Mouse (Mus musculus) central nervous system, embryonic 18 days (tissue): ENCODE data around the gene Kcnj14. TPM values are rescaled to one million over a fixed set of nuclear protein-coding genes. Genes with fewer than 3 reads are reported as not detected.

Experiments used
- polyA plus RNA-seq: library from polyadenylated mRNA; depleted of rRNA; stranded (reverse); fragments of >200 nt; gene quantifications from 2 replicates; pipeline ENCODE4 v1.2.3, GENCODE M21; 2012; rRNA removed

The Kcnj14 gene
- 2.0 and 2.3 TPM in 2 replicates for polyA plus RNA-seq

DNA sequence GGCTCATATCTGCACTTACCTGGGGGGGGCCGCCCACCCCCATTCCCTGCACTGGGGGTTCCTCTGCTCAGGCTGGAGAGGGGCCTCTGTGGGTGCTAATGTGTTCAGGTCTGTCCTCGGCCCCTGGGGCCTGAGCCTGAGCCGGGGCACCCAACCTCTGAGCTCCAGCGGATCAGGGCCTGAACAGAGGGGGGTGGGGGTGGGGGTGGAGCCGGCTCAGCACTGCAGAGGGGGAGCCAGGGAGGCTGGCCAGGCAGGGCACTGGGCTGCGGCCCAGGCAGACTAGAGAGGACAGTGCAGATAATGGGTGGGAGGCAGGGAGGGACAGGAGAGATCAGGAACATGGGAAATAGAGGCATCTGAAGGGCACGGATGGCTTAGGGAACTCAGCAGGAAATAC, at the start of gene Kcnj14:
TSS of gene Kcnj14 (minus strand) at position 185 of the 400 bp plus-strand sequence.

DNA sequence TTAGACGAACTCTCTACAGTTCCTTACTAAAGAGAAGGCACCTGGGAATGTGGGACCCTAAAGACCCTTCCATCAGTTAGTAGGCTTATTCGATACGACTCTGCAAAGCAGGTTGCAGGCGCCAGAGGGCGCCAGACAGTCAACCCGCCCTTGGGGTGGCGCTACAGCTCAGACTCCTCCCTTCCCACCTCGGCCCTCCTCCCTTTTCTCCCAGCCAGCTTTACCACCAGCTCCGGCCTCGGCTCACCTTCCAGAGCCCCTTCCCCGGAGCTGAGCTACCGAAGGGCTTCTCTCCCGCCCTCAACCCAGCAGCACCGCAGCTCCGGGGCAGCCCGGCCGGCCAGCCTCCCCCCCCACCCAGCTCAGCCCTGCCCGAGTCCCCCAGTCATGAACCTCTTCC, 48.0 kb upstream of the Kcnj14 start, which contains the start of gene Kdelr1:
TSS of gene Kdelr1 (plus strand) at position 149 of the 400 bp plus-strand sequence.

DNA sequence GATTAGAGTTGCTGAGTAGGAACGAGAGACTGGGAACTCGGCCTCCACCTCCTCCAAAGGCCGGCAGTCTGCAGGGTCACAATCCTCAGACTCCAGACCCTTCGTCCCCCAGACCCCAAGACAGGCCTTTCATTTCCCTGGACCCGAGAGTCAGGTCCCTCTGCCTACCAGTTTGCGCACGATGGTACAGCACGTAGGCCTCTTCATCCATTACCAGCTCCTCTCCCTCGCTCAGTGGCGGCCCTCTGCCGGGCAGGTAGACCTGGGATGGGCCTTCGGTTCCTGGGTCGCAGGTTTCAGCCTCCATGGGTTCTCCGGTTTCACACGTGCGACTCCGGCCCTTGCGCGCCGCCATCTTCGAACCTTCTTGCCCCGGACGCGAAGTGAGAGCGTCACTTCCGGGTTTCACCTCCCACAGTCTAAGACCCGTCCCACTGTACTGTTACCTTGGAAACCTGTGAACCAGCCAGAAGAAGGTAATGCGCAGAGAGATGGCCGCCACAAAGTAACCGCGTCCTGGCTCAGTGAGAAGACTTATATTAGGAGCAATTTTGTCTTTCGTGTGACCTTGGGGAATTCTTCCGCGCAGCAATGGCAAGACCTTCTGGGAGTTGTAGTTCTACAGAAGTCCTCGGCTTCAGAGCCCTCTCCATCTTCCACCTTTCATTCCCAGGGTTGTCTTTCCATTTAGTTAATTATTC, 6.0 kb upstream of the Kcnj14 start, which contains the start of gene Grwd1:
TSS of gene Grwd1 (minus strand) at position 518 of the 701 bp plus-strand sequence.

DNA sequence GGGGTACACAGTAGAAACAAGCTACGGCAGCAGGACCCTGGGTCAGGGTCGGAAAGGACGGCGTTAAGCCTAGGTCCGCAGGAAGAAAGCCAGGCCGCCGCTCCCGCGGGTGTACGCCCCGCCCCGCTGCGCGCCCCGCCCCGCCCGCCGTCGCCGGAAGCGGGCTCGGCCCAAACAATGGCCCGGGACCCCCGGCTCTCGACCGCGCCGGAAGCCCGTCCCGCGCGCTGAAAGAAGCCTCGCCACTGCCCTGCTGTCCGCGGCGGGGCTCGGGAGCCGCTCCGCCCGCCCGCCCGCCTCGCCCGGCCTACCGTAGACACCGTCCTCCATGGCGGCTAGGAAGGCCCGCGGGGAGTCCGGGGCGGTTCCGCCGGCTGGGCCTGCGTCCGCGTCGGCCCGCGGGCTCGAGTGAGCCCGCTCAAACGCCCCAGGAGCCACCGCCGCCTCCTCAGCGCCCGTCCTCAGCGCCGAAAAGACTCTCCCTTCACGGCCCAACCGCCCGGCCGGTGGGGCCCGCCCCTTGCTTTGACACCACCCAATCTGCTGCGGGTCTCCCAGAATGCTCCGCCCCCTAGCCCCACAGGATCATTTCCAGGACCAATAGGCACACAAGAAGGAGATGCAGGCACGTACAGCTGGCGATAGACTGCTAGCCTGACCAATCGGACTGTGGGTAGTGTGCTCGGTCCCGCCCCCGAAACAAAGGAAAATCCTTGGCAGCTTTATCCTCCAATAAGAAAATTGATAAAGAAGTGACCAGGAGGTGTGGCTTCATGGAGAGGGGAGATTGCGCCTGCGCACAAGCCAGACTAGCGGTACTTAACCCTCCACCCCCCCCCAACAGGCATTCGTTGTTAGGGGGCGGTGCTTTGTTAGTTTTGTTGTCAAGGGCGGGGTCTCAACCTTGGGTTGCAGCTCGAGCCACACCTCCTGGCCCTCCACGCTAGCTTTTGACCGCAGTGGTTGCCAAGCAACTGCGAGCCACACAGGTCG, 10.5 kb downstream of the Kcnj14 start, which contains the start of gene Cyth2:
TSS of gene Cyth2 (minus strand) at position 795 of the 993 bp plus-strand sequence.

DNA sequence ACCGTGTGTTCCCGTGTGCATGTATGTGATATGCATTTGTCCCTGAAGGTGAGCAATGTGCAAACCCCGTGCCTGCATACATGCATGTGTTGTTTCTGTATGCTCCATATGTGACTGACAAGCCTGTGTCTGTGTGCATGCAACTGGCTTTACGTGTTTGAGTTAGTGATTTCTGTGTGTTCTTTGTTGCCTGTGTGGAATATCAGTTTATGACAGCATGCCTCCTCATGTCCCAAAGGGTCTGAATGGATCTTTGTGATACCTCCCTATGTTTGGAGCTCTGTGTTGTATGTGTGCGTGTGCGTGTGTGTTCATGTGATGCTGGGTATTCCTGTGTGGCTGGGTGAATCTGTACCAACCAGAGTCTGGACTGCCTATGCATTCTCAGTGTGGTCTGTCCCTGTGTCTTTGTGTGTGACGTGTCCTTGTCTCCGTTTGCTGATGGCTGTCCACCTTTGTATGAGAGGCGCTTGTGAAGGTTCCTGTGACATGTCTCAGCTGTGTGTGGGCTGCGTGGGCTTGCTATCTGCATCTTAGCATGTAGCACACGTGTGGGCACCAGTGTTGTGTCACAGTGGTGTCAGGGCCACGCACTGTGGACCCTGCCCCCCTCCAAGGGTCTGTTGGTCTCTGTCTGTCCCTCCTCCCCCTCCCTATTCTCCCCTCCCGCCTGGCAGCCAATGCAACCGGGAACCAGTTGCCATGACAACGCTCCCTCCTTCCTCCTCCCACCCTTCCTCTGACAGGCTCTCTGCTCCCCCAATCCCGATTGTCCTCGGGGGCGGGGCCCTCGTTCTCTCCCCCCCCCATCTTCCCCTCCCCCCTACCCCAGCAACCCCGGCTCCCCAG, 39.8 kb downstream of the Kcnj14 start, which contains the start of gene Sult2b1:
TSS of gene Sult2b1 (minus strand) at position 146 of the 849 bp plus-strand sequence.

DNA sequence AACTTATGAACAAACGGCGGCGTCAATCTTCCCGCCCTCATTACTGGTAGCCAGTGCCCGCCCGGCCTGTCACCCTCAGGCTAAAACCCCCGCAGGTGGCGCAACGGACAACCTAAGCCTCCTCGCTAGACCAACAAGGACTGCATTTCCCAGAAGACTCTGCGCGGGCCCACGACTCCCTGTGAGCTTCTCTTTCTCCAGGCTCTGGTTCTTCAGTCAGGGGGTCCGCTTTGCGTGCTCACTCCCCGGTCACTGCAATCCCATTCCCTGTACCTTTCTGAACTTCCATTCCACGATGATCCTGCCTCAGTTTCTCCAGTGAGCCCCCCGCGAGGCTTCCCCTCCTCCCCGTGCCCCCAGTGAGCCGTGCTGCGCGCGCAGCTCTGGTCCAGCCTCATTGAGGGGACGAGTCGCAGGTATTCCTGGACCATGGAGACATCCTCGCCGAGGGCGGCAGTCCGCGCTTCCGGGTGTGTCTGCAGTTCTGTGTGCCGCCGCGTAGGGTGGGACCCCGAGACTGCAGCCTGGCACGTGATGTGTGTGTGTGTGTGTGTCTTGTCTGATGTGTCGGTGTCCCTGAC, 41.0 kb downstream of the Kcnj14 start, which contains the start of gene Lmtk3:
TSS of gene Lmtk3 (plus strand) at position 228 of the 581 bp plus-strand sequence.

Other genes with a start within 250 kb of the Kcnj14 start
- not detected in 2 replicates for gene Fgf21, start 209.3 kb downstream of the Kcnj14 start, polyA plus RNA-seq
- gene Fut1, start 207.5 kb downstream of the Kcnj14 start, polyA plus RNA-seq, result 0.04 and 0.21 TPM in 2 replicates
- 0.10 and 0.19 TPM in 2 replicates for gene Izumo1, start 203.0 kb downstream of the Kcnj14 start, polyA plus RNA-seq
- 15.5 and 16.0 TPM in 2 replicates for gene Rasip1, start 197.3 kb downstream of the Kcnj14 start, polyA plus RNA-seq
- 2.7 and 4.2 TPM in 2 replicates for gene Mamstr, start 184.8 kb downstream of the Kcnj14 start, polyA plus RNA-seq
- gene Fut2, start 158.4 kb downstream of the Kcnj14 start, polyA plus RNA-seq, result 0.06 and 0.07 TPM in 2 replicates
- 0.48 and 0.64 TPM in 2 replicates for gene Ntn5, start 140.8 kb downstream of the Kcnj14 start, polyA plus RNA-seq
- 0.43 and 0.63 TPM in 2 replicates for gene Sec1, start 130.4 kb downstream of the Kcnj14 start, polyA plus RNA-seq
- 162 and 178 TPM in 2 replicates for gene Car11, start 124.9 kb downstream of the Kcnj14 start, polyA plus RNA-seq
- gene Dbp, start 119.7 kb downstream of the Kcnj14 start, polyA plus RNA-seq, result 12.3 and 12.4 TPM in 2 replicates
- 517 and 597 TPM in 2 replicates for gene Rpl18, start 109.3 kb downstream of the Kcnj14 start, polyA plus RNA-seq
- 24.6 and 26.1 TPM in 2 replicates for gene Sphk2, start 106.8 kb downstream of the Kcnj14 start, polyA plus RNA-seq
- gene Fam83e, start 103.6 kb downstream of the Kcnj14 start, polyA plus RNA-seq, result 0.25 and 0.30 TPM in 2 replicates
- not detected in 2 replicates for gene Spaca4, start 99.0 kb downstream of the Kcnj14 start, polyA plus RNA-seq
- 215 and 251 TPM in 2 replicates for gene Lmtk3, start 41.0 kb downstream of the Kcnj14 start, polyA plus RNA-seq
- gene Sult2b1, start 40.1 kb downstream of the Kcnj14 start, polyA plus RNA-seq, result 6.0 and 6.2 TPM in 2 replicates
- gene Cyth2, start 10.2 kb downstream of the Kcnj14 start, polyA plus RNA-seq, result 223 and 229 TPM in 2 replicates
- 21.7 and 23.2 TPM in 2 replicates for gene Grwd1, start 6.2 kb upstream of the Kcnj14 start, polyA plus RNA-seq
- 182 and 199 TPM in 2 replicates for gene Kdelr1, start 48.0 kb upstream of the Kcnj14 start, polyA plus RNA-seq
- gene Grin2d, start 53.6 kb upstream of the Kcnj14 start, polyA plus RNA-seq, result 23.7 and 25.3 TPM in 2 replicates
- gene Syngr4, start 71.9 kb upstream of the Kcnj14 start, polyA plus RNA-seq, result 0.15 and 0.18 TPM in 2 replicates
- 21.2 and 24.5 TPM in 2 replicates for gene Tmem143, start 72.2 kb upstream of the Kcnj14 start, polyA plus RNA-seq
- 21.5 and 25.1 TPM in 2 replicates for gene Emp3, start 96.6 kb upstream of the Kcnj14 start, polyA plus RNA-seq
- 6.0 and 7.1 TPM in 2 replicates for gene Ccdc114, start 99.3 kb upstream of the Kcnj14 start, polyA plus RNA-seq
- gene Abcc6, start 205.5 kb upstream of the Kcnj14 start, polyA plus RNA-seq, result 1.2 and 1.3 TPM in 2 replicates
- gene Nomo1, start 208.9 kb upstream of the Kcnj14 start, polyA plus RNA-seq, result 41.8 and 44.8 TPM in 2 replicates